Mouse (Mus musculus) limb, embryonic 14.5 days (tissue): ENCODE measurements around the gene Rasa3. TPM values are rescaled to one million over a fixed set of nuclear protein-coding genes. Genes with fewer than 3 reads are reported as not detected.

ENCODE experiments used
- ATAC-seq: fragments of 200-750 bp; cut with Nextera tagmentation; 2 replicates; pipeline ENCODE4 v1.8.0; 2017; ENCODE audit warnings: low read depth, moderate number of reproducible peaks, moderate TSS enrichment; ENCODE audit not compliant: low FRiP score
- DNase-seq: peaks from one replicate; pipeline ENCODE4 v3.0.0-alpha.2; 2015; ENCODE audit warnings: low spot score
- H3K27ac ChIP-seq: fragments of 300-500 bp; sonication (generic); replicated peaks from 2 replicates; pipeline ENCODE4 v1.5.1; 2014; ENCODE audit warnings: low read depth, mild to moderate bottlenecking, low read length, moderate library complexity, mixed read lengths
- H3K27me3 ChIP-seq: fragments of 300-500 bp; sonication (generic); 2 replicates; pipeline ENCODE4 v1.6.1; 2014; ENCODE audit warnings: low read length, mixed read lengths; ENCODE audit not compliant: control insufficient read depth, insufficient read depth
- H3K36me3 ChIP-seq: fragments of 300-500 bp; sonication (generic); 2 replicates; pipeline ENCODE4 v1.6.1; 2014; ENCODE audit warnings: mild to moderate bottlenecking, low read length, moderate library complexity, mixed read lengths; ENCODE audit not compliant: control insufficient read depth, insufficient read depth
- H3K4me1 ChIP-seq: fragments of 300-500 bp; sonication (generic); 2 replicates; pipeline ENCODE4 v1.6.1; 2014; ENCODE audit warnings: antibody characterized with exemption, low read length, mixed read lengths; ENCODE audit not compliant: control insufficient read depth, insufficient read depth
- H3K4me2 ChIP-seq: fragments of 300-500 bp; sonication (generic); replicated peaks from 2 replicates; pipeline ENCODE4 v1.6.1; 2014; ENCODE audit warnings: low read depth, mild to moderate bottlenecking, low read length, moderate library complexity; ENCODE audit not compliant: severe bottlenecking
- H3K4me3 ChIP-seq: fragments of 300-500 bp; sonication (generic); replicated peaks from 2 replicates; pipeline ENCODE4 v1.5.1; 2014; ENCODE audit warnings: low read length
- H3K9ac ChIP-seq: fragments of 300-500 bp; sonication (generic); 2 replicates; pipeline ENCODE4 v1.6.1; 2014; ENCODE audit warnings: mild to moderate bottlenecking, low read depth, low read length, moderate library complexity; ENCODE audit not compliant: severe bottlenecking
- H3K9me3 ChIP-seq: fragments of 300-500 bp; sonication (generic); 2 replicates; pipeline ENCODE4 v1.6.1; 2016; ENCODE audit warnings: low read length; ENCODE audit not compliant: control insufficient read depth
- POLR2A ChIP-seq: fragments of 200-500 bp; IDR thresholded peaks from 2 replicates; pipeline ENCODE4 v1.8.0; 2012; ENCODE audit warnings: inconsistent platforms, mild to moderate bottlenecking, moderate library complexity, borderline replicate concordance; ENCODE audit not compliant: insufficient read depth, insufficient read length; ENCODE audit errors: extremely low read depth
- WGBS: fragments of 180-500 bp; shearing (Covaris S2); extraction: QIAGEN DNeasy Blood & Tissue Kit; methylation state at CpG from one replicate; pipeline ENCODE4 v1.1.7; 2014; 5-methylcytosine and 5-hydroxymethylcytosine counted together
- polyA plus RNA-seq, 2 experiments: library from polyadenylated mRNA; depleted of rRNA in 1 of 2; stranded (reverse) in 1 of 2; unstranded in 1 of 2; fragments of >200 nt; fragmentation: Nextera tagmentation in 1 of 2; extraction: Ambion mirVana in 1 of 2; gene quantifications; 2 replicates each; pipeline versions ENCODE4 v1.2.1 to v1.2.3; 2012 to 2014

The Rasa3 gene
- polyA plus RNA-seq, 2 experiments: 30.8 to 31.6 TPM

DNA sequence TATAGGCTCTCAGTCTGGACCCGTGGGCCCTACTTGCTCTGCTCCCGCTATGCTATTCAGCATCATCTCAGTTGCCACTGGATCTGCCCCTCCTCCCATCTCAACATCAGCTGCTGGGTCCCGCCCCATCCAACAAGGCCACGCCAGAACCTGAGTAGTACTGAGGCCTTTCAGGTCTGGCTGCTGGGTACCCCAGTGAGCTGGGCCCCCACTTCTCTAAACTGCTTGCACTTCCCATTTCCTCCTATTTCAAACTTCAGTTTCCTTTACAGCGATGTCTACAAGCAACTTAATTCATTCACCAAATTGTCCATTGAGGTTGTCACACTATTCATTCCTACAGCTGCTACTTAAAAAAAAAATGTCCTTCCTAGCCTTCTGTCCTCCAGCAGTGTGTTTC is 49.8 kb downstream of the Rasa3 start:
- H3K27ac ChIP-seq: no peak overlapping the region
- no peak overlapping the region for H3K4me3 ChIP-seq
- H3K9me3 ChIP-seq: no peaks in the 10 kb centered on the region
- peaks cover 31% of the 10 kb centered on the region for H3K4me1 ChIP-seq
- H3K27me3 ChIP-seq: no peaks in the 10 kb centered on the region
- DNase-seq (no peak), ATAC-seq (no peak)
- peaks cover 9% of the 10 kb centered on the region for H3K36me3 ChIP-seq
- H3K4me2 ChIP-seq: no peak overlapping the region
- no peak overlapping the region for H3K9ac ChIP-seq
- 88% methylated on average over 5 of the region's 5 CpGs for WGBS
- TF ChIP-seq POLR2A: no peak

- Histone ChIP-seq H3K27me3 (no peaks in the 10 kb centered on the region), H3K27ac (no peak overlapping the region), H3K4me2 (no peak overlapping the region), H3K4me3 (no peak overlapping the region), H3K4me1 (peaks cover 35% of the 10 kb centered on the region), H3K9ac (no peak overlapping the region), H3K9me3 (no peaks in the 10 kb centered on the region), H3K36me3 (peaks cover 9% of the 10 kb centered on the region)
- ATAC-seq: no peak
- DNase-seq: no peak
- 78% methylated on average over 10 of the region's 10 CpGs for WGBS
- no peak for TF ChIP-seq POLR2A
These were observed 51.3 kb downstream of the Rasa3 start for GRCm38 (mm10) chr8:13626114-13626513.

DNA sequence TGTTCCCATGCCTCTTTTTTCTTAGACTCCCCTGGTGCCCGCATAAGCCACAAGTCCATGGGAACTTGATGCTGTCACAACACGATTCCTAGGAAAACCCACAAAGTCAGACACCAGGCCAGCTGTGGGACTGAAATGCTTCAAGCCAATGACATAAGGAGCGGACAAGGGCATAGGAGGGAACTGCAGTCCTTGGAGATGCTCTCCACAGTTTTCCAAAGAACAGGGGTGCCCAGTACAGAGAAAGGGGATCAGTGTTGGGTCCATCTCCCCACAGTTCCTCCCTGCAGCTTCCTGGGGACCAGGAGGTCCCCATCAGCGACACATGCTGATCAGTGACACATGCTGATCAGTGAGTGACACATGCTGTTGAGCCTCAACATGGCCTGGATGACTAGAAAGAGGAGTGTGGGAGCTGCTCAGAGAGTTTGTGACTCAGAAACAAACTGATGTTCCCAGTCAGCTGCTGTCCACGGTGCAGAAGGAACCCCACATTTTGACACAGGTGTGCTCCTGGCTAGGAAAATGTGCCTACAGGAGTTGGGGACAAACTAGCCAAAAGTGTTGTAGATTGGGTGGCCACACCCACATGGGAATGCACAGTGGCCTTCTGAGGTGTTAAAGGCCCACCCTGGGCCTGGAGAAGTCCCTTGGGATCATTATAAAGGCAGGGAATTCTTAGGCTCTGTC is 52.0 kb downstream of the Rasa3 start:
- H3K4me3 ChIP-seq: no peak overlapping the region
- H3K36me3 ChIP-seq: peaks cover 9% of the 10 kb centered on the region
- 79% methylated on average over 5 of the region's 5 CpGs for WGBS
- H3K9me3 ChIP-seq: no peaks in the 10 kb centered on the region
- no peak for DNase-seq
- H3K4me1 ChIP-seq: peaks cover 35% of the 10 kb centered on the region
- no peaks in the 10 kb centered on the region for H3K27me3 ChIP-seq
- no peak for TF ChIP-seq POLR2A
- H3K4me2 ChIP-seq: no peak overlapping the region
- no peak for ATAC-seq
- no peak overlapping the region for H3K9ac ChIP-seq
- peak overlapping the region; percentile 70 for H3K27ac ChIP-seq

DNA sequence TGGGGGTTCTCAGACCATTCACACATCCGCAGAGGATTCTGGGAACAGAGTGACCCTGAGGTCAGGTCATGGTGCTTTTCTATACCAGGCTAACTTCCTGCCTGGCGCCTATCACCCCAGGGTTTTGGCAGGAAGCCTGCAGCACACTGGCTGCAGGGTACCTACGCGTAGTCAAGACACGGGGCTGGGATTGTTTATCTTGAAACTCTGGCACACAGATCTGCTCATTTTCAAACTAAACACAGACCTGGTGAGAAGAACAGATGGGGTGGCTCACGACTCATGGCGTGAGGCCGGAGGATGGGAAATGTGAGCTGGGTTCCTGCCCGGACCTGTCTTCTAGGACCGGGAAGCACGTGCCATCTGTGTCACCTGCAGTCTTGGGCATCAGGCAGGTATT is 52.5 kb downstream of the Rasa3 start:
- H3K4me1 ChIP-seq: peaks cover 35% of the 10 kb centered on the region
- 0 out of 2 replicates have a peak, but pooled peaks have one; percentile 9 for ATAC-seq
- H3K9me3 ChIP-seq: no peaks in the 10 kb centered on the region
- no peaks in the 10 kb centered on the region for H3K27me3 ChIP-seq
- H3K4me3 ChIP-seq: no peak overlapping the region
- WGBS: 32% methylated on average over 11 of the region's 11 CpGs
- DNase-seq: peak; percentile 25
- no peak for TF ChIP-seq POLR2A
- H3K36me3 ChIP-seq: peaks cover 9% of the 10 kb centered on the region
- H3K4me2 ChIP-seq: no peak overlapping the region
- no peak overlapping the region for H3K9ac ChIP-seq
- H3K27ac ChIP-seq: peak overlapping the region; percentile 70

- no peak for TF ChIP-seq POLR2A
- Histone ChIP-seq H3K4me3 (no peak overlapping the region), H3K27ac (peak overlapping the region; percentile 70), H3K4me1 (peaks cover 35% of the 10 kb centered on the region), H3K4me2 (0 out of 2 replicates have a peak overlapping the region, but pooled peaks have one; percentile 5), H3K27me3 (no peaks in the 10 kb centered on the region), H3K36me3 (peaks cover 9% of the 10 kb centered on the region), H3K9ac (0 out of 2 replicates have a peak overlapping the region, but pooled peaks have one; percentile 28), H3K9me3 (no peaks in the 10 kb centered on the region)
- WGBS: 61% methylated on average over 10 of the region's 10 CpGs
- 0 out of 2 replicates have a peak, but pooled peaks have one; percentile 3 for ATAC-seq
- no peak for DNase-seq
These were observed 53.4 kb downstream of the Rasa3 start for GRCm38 (mm10) chr8:13623911-13624421.
